In genomic region chr15:83425794-83426193, GRCm38 (mm10) we compare ENCODE assay signal across 9 mouse cellular contexts. TPM values are rescaled to one million over a fixed set of nuclear protein-coding genes. Genes with fewer than 3 reads are reported as not detected.
A peak's percentile ranks its signal among the peaks of the same experiment; 100 is the strongest.
DNase-seq lines count a peak whose midpoint lies in the region; ATAC-seq and TF ChIP-seq lines count a peak whose summit lies in the region.
"Had no signal": no experiment of that assay in that cellular context is flagged by ENCODE, and none has a peak within 500 bp of the region (broad histone marks: within the 10 kb centered on the region; RNA-seq: fewer than 3 reads in every experiment).

No protein-coding gene starts in this region.

- DNase-seq in kidney, adult 2 months, result peak; percentile 52
- DNase-seq in kidney, adult 18-20 months, result no peak
- no peak for DNase-seq in liver, embryonic 14.5 days (ENCODE audit: low read depth in 3 of 3, low spot score in 3 of 3)
- no peak for DNase-seq in left cerebral cortex, adult 2 months (ENCODE audit: extremely low spot score in 1 of 2, low spot score in 2 of 2)
- no peak for DNase-seq in right cerebral cortex, postnatal 25 days
- DNase-seq: cerebellum, adult 11 months had no signal

- H3K4me1 ChIP-seq in kidney, adult 2 months (ENCODE audit: control insufficient read depth, insufficient read depth, low read length), result peaks cover 25% of the 10 kb centered on the region
- peaks cover 77% of the 10 kb centered on the region for H3K4me1 ChIP-seq in heart, embryonic 15.5 days (replicated peaks)
- H3K4me1 ChIP-seq in liver, embryonic 14.5 days (replicated peaks; ENCODE audit: control insufficient read depth in 2 of 2, insufficient read depth in 2 of 2, low read length in 1 of 2), result peaks cover 86 to 88% of the 10 kb centered on the region in 2 experiments

- peak overlapping the region; percentile 27; the same call in 1 of the 2 replicates for H3K27ac ChIP-seq in kidney, adult 2 months (ENCODE audit: insufficient read depth, low read depth, low read length)
- peak overlapping the region; percentile 61 for H3K27ac ChIP-seq in heart, embryonic 15.5 days
- H3K27ac ChIP-seq in liver, embryonic 14.5 days, result peak overlapping the region; percentile 100
- no peak overlapping the region for H3K27ac ChIP-seq in left cerebral cortex, adult 2 months

- no peaks in the 10 kb centered on the region for H3K27me3 ChIP-seq in kidney, adult 2 months (replicated peaks; ENCODE audit: control insufficient read depth, insufficient read depth, low read length)
- H3K27me3 ChIP-seq in heart, embryonic 15.5 days, result no peaks in the 10 kb centered on the region
- H3K27me3 ChIP-seq in liver, embryonic 14.5 days (ENCODE audit: control insufficient read depth, insufficient read depth, low read length), result no peaks in the 10 kb centered on the region

- 39% methylated on average over 5 of the region's 5 CpGs for WGBS in kidney, adult 2 months
- WGBS in heart, embryonic 15.5 days, result 37% methylated on average over 5 of the region's 5 CpGs
- 26% methylated on average over 5 of the region's 5 CpGs for WGBS in liver, embryonic 14.5 days (ENCODE audit: insufficient replicate concordance)

- H3K4me2 ChIP-seq in heart, embryonic 15.5 days, result no peak overlapping the region
- H3K4me2 ChIP-seq in liver, embryonic 14.5 days (ENCODE audit: low read depth), result peak overlapping the region; percentile 96

- no peaks in the 10 kb centered on the region for H3K36me3 ChIP-seq in kidney, adult 2 months (ENCODE audit: control insufficient read depth, insufficient read depth, low read length)
- no peaks in the 10 kb centered on the region for H3K36me3 ChIP-seq in heart, embryonic 15.5 days
- no peaks in the 10 kb centered on the region; the same call in 1 of the 2 replicates for H3K36me3 ChIP-seq in liver, embryonic 14.5 days (replicated peaks; ENCODE audit: control insufficient read depth, insufficient read depth, low read depth)

- H3K9me3 ChIP-seq in heart, embryonic 15.5 days (replicated peaks), result no peaks in the 10 kb centered on the region
- H3K9me3 ChIP-seq in liver, embryonic 14.5 days (ENCODE audit: control insufficient read depth, low read length), result no peaks in the 10 kb centered on the region

- no peak overlapping the region for H3K9ac ChIP-seq in heart, embryonic 15.5 days
- H3K9ac ChIP-seq in liver, embryonic 14.5 days (replicated peaks), result peak overlapping the region; percentile 31; the same call in 1 of the 2 replicates

- TF ChIP-seq POLR2A in kidney, adult 2 months (IDR thresholded peaks at IDR 0.05; ENCODE audit: low read depth, low read length), result no peak

- intact Hi-C loops in left cerebral cortex, adult 2 months (cut with DNase I), result no loop called here

- H3K4me3 ChIP-seq in kidney, adult 2 months (ENCODE audit: insufficient read depth, low read depth, low read length), result no peak overlapping the region
- no peak overlapping the region for H3K4me3 ChIP-seq in heart, embryonic 15.5 days
- H3K4me3 ChIP-seq in liver, embryonic 14.5 days (ENCODE audit: insufficient read depth in 1 of 2, low read depth in 2 of 2, low read length in 2 of 2), result no peak overlapping the region
- H3K4me3 ChIP-seq in left cerebral cortex, adult 2 months, result no peak overlapping the region

- no peak for TF ChIP-seq CTCF in kidney, adult 2 months (conservative IDR thresholded peaks at IDR 0.05; ENCODE audit: insufficient read depth, insufficient read length, low read depth, low read length)
- no peak for TF ChIP-seq CTCF in liver, embryonic 14.5 days (IDR thresholded peaks at IDR 0.05; ENCODE audit: low read depth)
- TF ChIP-seq CTCF in left cerebral cortex, adult 2 months (IDR thresholded peaks at IDR 0.05), result no peak

- no peak for TF ChIP-seq EP300 in liver, embryonic 14.5 days (IDR thresholded peaks at IDR 0.05; ENCODE audit: low read depth)

- peak; percentile 30; the same call in 1 of the 2 replicates for ATAC-seq in common myeloid progenitor, adult 5-6 weeks (replicated peaks; ENCODE audit: low read depth, poor library complexity, severe bottlenecking)
- ATAC-seq in heart, embryonic 15.5 days (replicated peaks; ENCODE audit: insufficient number of reproducible peaks, insufficient read depth, low FRiP score, low read depth), result no peak; the same call in 1 of the 2 replicates
- no peak for ATAC-seq in liver, embryonic 14.5 days (ENCODE audit: insufficient read depth)
- ATAC-seq in megakaryocyte progenitor cell, adult 5-6 weeks (replicated peaks; ENCODE audit: poor library complexity), result no peak

RNA-seq across cellular contexts. Expression of gene Pacsin2, which starts 38.6 kb away (rescaled TPM):
- 116 and 126 TPM in 2 replicates for polyA plus RNA-seq in kidney, adult 2 months (2012; rRNA removed)
- 98.3 and 123 TPM in 2 replicates for total RNA-seq in common myeloid progenitor, adult 5-6 weeks (2017)
- 59.3 and 75.3 TPM in 2 replicates for polyA plus RNA-seq in heart, embryonic 15.5 days (2015; fragmentation: Nextera tagmentation; extraction: Ambion mirVana)
- polyA plus RNA-seq in liver, embryonic 14.5 days (2012; rRNA removed), result 30.1 and 39.7 TPM in 2 replicates
- polyA plus RNA-seq in liver, embryonic 14.5 days (2014; fragmentation: Nextera tagmentation; extraction: Ambion mirVana), result 32.8 and 37.6 TPM in 2 replicates
- 100 to 1,000 TPM in 1 of 2 experiments, 10 to 100 TPM in 1; 97.4 to 102 TPM for total RNA-seq in left cerebral cortex, adult 2 months (2021)
- total RNA-seq in megakaryocyte progenitor cell, adult 5-6 weeks (2015), result 40.0 and 47.4 TPM in 2 replicates
- 71.7 and 101 TPM in 2 replicates for total RNA-seq in megakaryocyte progenitor cell, adult 5-6 weeks (2017)
